In the genomic region with DNA sequence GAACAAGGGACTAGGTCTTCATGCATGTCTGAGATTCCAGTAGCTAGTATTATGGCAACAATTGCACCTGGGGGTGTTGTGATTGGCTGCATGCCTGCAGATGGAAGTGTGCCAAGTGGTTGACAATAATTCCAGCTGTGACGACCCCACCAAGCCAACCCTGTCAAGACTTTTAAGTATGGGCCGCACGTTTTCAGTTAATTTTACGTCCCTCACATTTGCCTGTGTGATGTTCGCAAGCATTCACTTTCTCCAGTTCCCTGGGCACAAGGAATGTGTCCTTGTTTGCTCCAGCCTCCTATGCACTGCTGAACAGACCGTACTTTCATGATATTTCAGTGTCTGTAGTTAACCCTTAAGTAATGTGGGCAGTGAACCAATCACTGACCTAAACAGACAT, we compare ENCODE assay signal across 39 mouse cellular contexts. TPM values are rescaled to one million over a fixed set of nuclear protein-coding genes. Genes with fewer than 3 reads are reported as not detected.
A peak's percentile ranks its signal among the peaks of the same experiment; 100 is the strongest.
DNase-seq lines count a peak whose midpoint lies in the region; ATAC-seq and TF ChIP-seq lines count a peak whose summit lies in the region.
"Had no signal": no experiment of that assay in that cellular context is flagged by ENCODE, and none has a peak within 500 bp of the region (broad histone marks: within the 10 kb centered on the region; RNA-seq: fewer than 3 reads in every experiment).

No protein-coding gene starts in this region.

- H3K4me2 ChIP-seq in forebrain, postnatal 0 days (ENCODE audit: low read depth), result no peak overlapping the region
- H3K4me2 ChIP-seq: embryonic facial prominence, embryonic 13.5 days; forebrain, embryonic 15.5 days; heart, embryonic 15.5 days; limb, embryonic 12.5 days; liver, embryonic 15.5 days; lung, embryonic 15.5 days; neural tube, embryonic 12.5 days had no signal

- H3K9ac ChIP-seq in forebrain, postnatal 0 days, result no peak overlapping the region
- H3K9ac ChIP-seq: embryonic facial prominence, embryonic 13.5 days; forebrain, embryonic 15.5 days; heart, embryonic 15.5 days; limb, embryonic 12.5 days; liver, embryonic 15.5 days; lung, embryonic 15.5 days; neural tube, embryonic 12.5 days had no signal

- 69% methylated on average over 6 of the region's 6 CpGs for WGBS in forebrain, postnatal 0 days

- H3K4me1 ChIP-seq in forebrain, postnatal 0 days (ENCODE audit: insufficient read depth), result no peaks in the 10 kb centered on the region
- H3K4me1 ChIP-seq: embryonic facial prominence, embryonic 13.5 days; forebrain, embryonic 10.5 days; forebrain, embryonic 15.5 days; heart, embryonic 15.5 days; limb, embryonic 12.5 days; liver, embryonic 15.5 days; lung, embryonic 15.5 days; midbrain, embryonic 10.5 days; neural tube, embryonic 12.5 days had no signal

- no peaks in the 10 kb centered on the region for H3K27me3 ChIP-seq in forebrain, postnatal 0 days (ENCODE audit: insufficient read depth, low read length)
- H3K27me3 ChIP-seq: embryonic facial prominence, embryonic 13.5 days; forebrain, embryonic 15.5 days; heart, embryonic 15.5 days; limb, embryonic 12.5 days; liver, embryonic 15.5 days; lung, embryonic 15.5 days; neural tube, embryonic 12.5 days had no signal

- no peak overlapping the region for H3K27ac ChIP-seq in forebrain, postnatal 0 days (ENCODE audit: low read depth, low read length)
- H3K27ac ChIP-seq: embryonic facial prominence, embryonic 13.5 days; forebrain, embryonic 10.5 days; forebrain, embryonic 15.5 days; gastrocnemius, adult 2 months; heart, embryonic 15.5 days; layer of hippocampus, adult 2 months; left cerebral cortex, adult 2 months; limb, embryonic 12.5 days; liver, embryonic 15.5 days; lung, embryonic 15.5 days; macrophage; midbrain, embryonic 10.5 days; neural tube, embryonic 12.5 days had no signal

- TF ChIP-seq CTCF in forebrain, postnatal 0 days (IDR thresholded peaks at IDR 0.05; ENCODE audit: low read depth), result no peak

- H3K4me3 ChIP-seq in forebrain, postnatal 0 days (ENCODE audit: low read depth, low read length), result no peak overlapping the region
- H3K4me3 ChIP-seq: embryonic facial prominence, embryonic 13.5 days; forebrain, embryonic 10.5 days; forebrain, embryonic 15.5 days; gastrocnemius, adult 2 months; heart, embryonic 15.5 days; layer of hippocampus, adult 2 months; left cerebral cortex, adult 2 months; limb, embryonic 12.5 days; liver, embryonic 15.5 days; lung, embryonic 15.5 days; midbrain, embryonic 10.5 days; myocyte; neural tube, embryonic 12.5 days had no signal

- peak; percentile 53 for DNase-seq in testis, postnatal 10 days (ENCODE audit: low spot score)
- DNase-seq in testis, postnatal 14 days (ENCODE audit: low spot score), result no peak
- DNase-seq in kidney, adult 8-10 months, result peak; percentile 66 to 72
- DNase-seq in kidney, postnatal 10 days, result peak; percentile 70
- DNase-seq in mesoderm, embryonic 11.5 days (ENCODE audit: low read depth, low spot score), result peak; percentile 4
- no peak for DNase-seq in forebrain, postnatal 0 days
- no peak for DNase-seq in cerebellum, postnatal 36 days
- no peak for DNase-seq in lung, postnatal 36 days
- DNase-seq: adrenal gland, postnatal 14 days; B cell, adult 2 months; cerebellum, adult 11-12 months; cerebellum, adult 9-11 months; gastrocnemius, adult 2 months; right cerebral cortex, adult 18-20 months had no signal

- no peaks in the 10 kb centered on the region for H3K36me3 ChIP-seq in forebrain, postnatal 0 days (ENCODE audit: insufficient read depth)
- H3K36me3 ChIP-seq: embryonic facial prominence, embryonic 13.5 days; forebrain, embryonic 10.5 days; forebrain, embryonic 15.5 days; heart, embryonic 15.5 days; limb, embryonic 12.5 days; liver, embryonic 15.5 days; lung, embryonic 15.5 days; midbrain, embryonic 10.5 days; neural tube, embryonic 12.5 days had no signal

- no peaks in the 10 kb centered on the region for H3K9me3 ChIP-seq in forebrain, postnatal 0 days (ENCODE audit: low read length)
- H3K9me3 ChIP-seq: embryonic facial prominence, embryonic 13.5 days; forebrain, embryonic 10.5 days; forebrain, embryonic 15.5 days; heart, embryonic 15.5 days; limb, embryonic 12.5 days; liver, embryonic 15.5 days; lung, embryonic 15.5 days; midbrain, embryonic 10.5 days; neural tube, embryonic 12.5 days had no signal

- no peak for ATAC-seq in forebrain, postnatal 0 days
- ATAC-seq: forebrain, embryonic 15.5 days; hindbrain, embryonic 16.5 days; intestine, embryonic 16.5 days had no signal

RNA-seq across cellular contexts. Expression of gene Syce1, which starts 15.0 kb away (rescaled TPM):
- not detected in 2 replicates for total RNA-seq in forebrain, postnatal 0 days (2014; rRNA removed)
- polyA plus RNA-seq in forebrain, postnatal 0 days (2015; fragmentation: Nextera tagmentation; extraction: Ambion mirVana), result 0.30 TPM in 1 of 2 replicates, not detected in the other
- total RNA-seq: adrenal gland, postnatal 14 days; gastrocnemius, adult 2 months; gastrocnemius, postnatal 4 days; heart, postnatal 25 days; layer of hippocampus, adult 2 months; layer of hippocampus, postnatal 14 days; left cerebral cortex, postnatal 25 days; liver, adult 2 months had no signal
- polyA plus RNA-seq: embryonic facial prominence, embryonic 13.5 days; forebrain, embryonic 10.5 days; midbrain, embryonic 10.5 days; myocyte had no signal

RNA-seq across cellular contexts. Expression of gene Zfp941, which starts 19.3 kb away (rescaled TPM):
- total RNA-seq in forebrain, postnatal 0 days (2014; rRNA removed), result 19.8 and 32.1 TPM in 2 replicates
- 8.3 and 15.6 TPM in 2 replicates for polyA plus RNA-seq in forebrain, postnatal 0 days (2015; fragmentation: Nextera tagmentation; extraction: Ambion mirVana)
- total RNA-seq: gastrocnemius, adult 2 months; heart, postnatal 25 days had no signal
- polyA plus RNA-seq: spleen, adult 2 months had no signal

RNA-seq across cellular contexts. Expression of gene Urah, which starts 32.2 kb away (rescaled TPM):
- not detected in 2 replicates for total RNA-seq in forebrain, postnatal 0 days (2014; rRNA removed)
- 0.48 and 0.64 TPM in 2 replicates for polyA plus RNA-seq in forebrain, postnatal 0 days (2015; fragmentation: Nextera tagmentation; extraction: Ambion mirVana)
- total RNA-seq: common myeloid progenitor, adult 5-6 weeks; gastrocnemius, adult 2 months had no signal
- polyA plus RNA-seq: forebrain, embryonic 15.5 days; hindbrain, embryonic 16.5 days; macrophage; neural tube, embryonic 12.5 days had no signal

RNA-seq across cellular contexts. Expression of gene Cyp2e1, which starts 39.1 kb away (rescaled TPM):
- total RNA-seq in forebrain, postnatal 0 days (2014; rRNA removed), result not detected in 2 replicates
- polyA plus RNA-seq in forebrain, postnatal 0 days (2015; fragmentation: Nextera tagmentation; extraction: Ambion mirVana), result not detected in 2 replicates
- total RNA-seq: common myeloid progenitor, adult 5-6 weeks; layer of hippocampus, adult 2 months; layer of hippocampus, postnatal 14 days; left cerebral cortex, adult 2 months; left cerebral cortex, postnatal 25 days; midbrain, postnatal 0 days had no signal
- polyA plus RNA-seq: embryonic facial prominence, embryonic 13.5 days; forebrain, embryonic 10.5 days; forebrain, embryonic 15.5 days; heart, embryonic 15.5 days; hindbrain, embryonic 11.5 days; hindbrain, embryonic 16.5 days; intestine, embryonic 16.5 days; limb, embryonic 12.5 days; macrophage; midbrain, embryonic 10.5 days; midbrain, postnatal 0 days; myocyte; neural tube, embryonic 12.5 days had no signal

RNA-seq across cellular contexts. Expression of gene Scgb1c1, which starts 42.7 kb away (rescaled TPM):
- total RNA-seq in forebrain, postnatal 0 days (2014; rRNA removed), result not detected in 2 replicates
- polyA plus RNA-seq in forebrain, postnatal 0 days (2015; fragmentation: Nextera tagmentation; extraction: Ambion mirVana), result 0.48 TPM in 1 of 2 replicates, not detected in the other
- total RNA-seq: adrenal gland, postnatal 14 days; common myeloid progenitor, adult 5-6 weeks; gastrocnemius, adult 2 months; gastrocnemius, postnatal 4 days; layer of hippocampus, adult 2 months; layer of hippocampus, postnatal 14 days; left cerebral cortex, adult 2 months; left cerebral cortex, postnatal 25 days; midbrain, postnatal 0 days had no signal
- polyA plus RNA-seq: embryonic facial prominence, embryonic 13.5 days; forebrain, embryonic 10.5 days; forebrain, embryonic 15.5 days; heart, embryonic 15.5 days; hindbrain, embryonic 11.5 days; hindbrain, embryonic 16.5 days; intestine, embryonic 16.5 days; limb, embryonic 12.5 days; liver, embryonic 15.5 days; lung, embryonic 15.5 days; macrophage; midbrain, embryonic 10.5 days; midbrain, postnatal 0 days; myocyte; neural tube, embryonic 12.5 days; urinary bladder, adult 2 months had no signal

Comparison
In these comparisons a context has a peak if more than half of its experiments do, and no peak if none do; other contexts are left out.
1. DNase-seq: peak in testis, postnatal 10 days (single experiment), kidney, adult 8-10 months (2 of 2), kidney, postnatal 10 days (single experiment) and mesoderm, embryonic 11.5 days (single experiment); none in testis, postnatal 14 days (single experiment), forebrain, postnatal 0 days (single experiment), cerebellum, postnatal 36 days (0 of 2) and lung, postnatal 36 days (single experiment).